Mouse (Mus musculus): Measurements from ENCODE around the gene Esp8. TPM values are rescaled to one million over a fixed set of nuclear protein-coding genes. Genes with fewer than 3 reads are reported as not detected.

Gene Esp8
- polyA plus RNA-seq, 1 experiment from 2014 or later: not detected

Other genes starting within 250 kb of the Esp8 start
- not detected in 2 replicates for gene Crisp1, start 200.8 kb upstream of the Esp8 start, polyA plus RNA-seq (2014; fragmentation: Nextera tagmentation; extraction: Ambion mirVana)
- gene Esp6, start 41.5 kb downstream of the Esp8 start, polyA plus RNA-seq (2014; fragmentation: Nextera tagmentation; extraction: Ambion mirVana): not detected in 2 replicates
- not detected in 2 replicates for gene Esp4, start 78.6 kb downstream of the Esp8 start, polyA plus RNA-seq (2014; fragmentation: Nextera tagmentation; extraction: Ambion mirVana)
- not detected in 2 replicates for gene Esp3, start 112.1 kb downstream of the Esp8 start, polyA plus RNA-seq (2014; fragmentation: Nextera tagmentation; extraction: Ambion mirVana)
- not detected in 2 replicates for gene Esp1, start 207.1 kb downstream of the Esp8 start, polyA plus RNA-seq (2014; fragmentation: Nextera tagmentation; extraction: Ambion mirVana)